Mouse (Mus musculus) lung, embryonic 14.5 days (tissue): ENCODE results near the gene St3gal3. TPM values are rescaled to one million over a fixed set of nuclear protein-coding genes. Genes with fewer than 3 reads are reported as not detected.

Experiments
- ATAC-seq: fragments of 200-750 bp; cut with Nextera tagmentation; 2 replicates; pipeline ENCODE4 v1.8.0; 2017; ENCODE audit warnings: mild to moderate bottlenecking, moderate TSS enrichment, moderate library complexity; ENCODE audit not compliant: insufficient read depth
- DNase-seq: peaks from one replicate; pipeline ENCODE4 v3.0.0-alpha.2; 2015
- H3K27ac ChIP-seq: fragments of 300-500 bp; sonication (generic); 2 replicates; pipeline ENCODE4 v1.5.1; 2014; ENCODE audit warnings: low read depth, mild to moderate bottlenecking, moderate library complexity
- H3K27me3 ChIP-seq: fragments of 300-500 bp; sonication (generic); 2 replicates; pipeline ENCODE4 v1.6.1; 2014; ENCODE audit warnings: low read length, control low read depth; ENCODE audit not compliant: insufficient read depth
- H3K36me3 ChIP-seq: fragments of 300-500 bp; sonication (generic); 2 replicates; pipeline ENCODE4 v1.6.1; 2014; ENCODE audit warnings: control low read depth; ENCODE audit not compliant: insufficient read depth
- H3K4me1 ChIP-seq: fragments of 300-500 bp; sonication (generic); 2 replicates; pipeline ENCODE4 v1.6.1; 2014; ENCODE audit warnings: antibody characterized with exemption, control low read depth; ENCODE audit not compliant: insufficient read depth
- H3K4me2 ChIP-seq: fragments of 300-500 bp; sonication (generic); 2 replicates; pipeline ENCODE4 v1.6.1; 2014; ENCODE audit warnings: mild to moderate bottlenecking
- H3K4me3 ChIP-seq: fragments of 300-500 bp; sonication (generic); 2 replicates; pipeline ENCODE4 v1.5.1; 2014; ENCODE audit warnings: low read depth, low read length
- H3K9ac ChIP-seq: fragments of 300-500 bp; sonication (generic); 2 replicates; pipeline ENCODE4 v1.6.1; 2014
- H3K9me3 ChIP-seq: fragments of 300-500 bp; sonication (generic); 2 replicates; pipeline ENCODE4 v1.6.1; 2016; ENCODE audit warnings: low read depth, low read length, control low read depth
- CTCF ChIP-seq: IDR thresholded peaks from 2 replicates; pipeline ENCODE4 v1.5.1; 2016; ENCODE audit warnings: antibody characterized with exemption, low read depth
- WGBS: fragments of 180-500 bp; shearing (Covaris S2); extraction: QIAGEN DNeasy Blood & Tissue Kit; methylation state at CpG from one replicate; pipeline ENCODE4 v1.1.7; 2014; 5-methylcytosine and 5-hydroxymethylcytosine counted together
- polyA plus RNA-seq: library from polyadenylated mRNA; unstranded; fragments of >200 nt; fragmentation: Nextera tagmentation; extraction: Ambion mirVana; gene quantifications from 2 replicates; pipeline ENCODE4 v1.2.1, GENCODE M21; 2014

Gene St3gal3
- polyA plus RNA-seq, 1 experiment from 2014 or later, result 6.3 TPM

DNA sequence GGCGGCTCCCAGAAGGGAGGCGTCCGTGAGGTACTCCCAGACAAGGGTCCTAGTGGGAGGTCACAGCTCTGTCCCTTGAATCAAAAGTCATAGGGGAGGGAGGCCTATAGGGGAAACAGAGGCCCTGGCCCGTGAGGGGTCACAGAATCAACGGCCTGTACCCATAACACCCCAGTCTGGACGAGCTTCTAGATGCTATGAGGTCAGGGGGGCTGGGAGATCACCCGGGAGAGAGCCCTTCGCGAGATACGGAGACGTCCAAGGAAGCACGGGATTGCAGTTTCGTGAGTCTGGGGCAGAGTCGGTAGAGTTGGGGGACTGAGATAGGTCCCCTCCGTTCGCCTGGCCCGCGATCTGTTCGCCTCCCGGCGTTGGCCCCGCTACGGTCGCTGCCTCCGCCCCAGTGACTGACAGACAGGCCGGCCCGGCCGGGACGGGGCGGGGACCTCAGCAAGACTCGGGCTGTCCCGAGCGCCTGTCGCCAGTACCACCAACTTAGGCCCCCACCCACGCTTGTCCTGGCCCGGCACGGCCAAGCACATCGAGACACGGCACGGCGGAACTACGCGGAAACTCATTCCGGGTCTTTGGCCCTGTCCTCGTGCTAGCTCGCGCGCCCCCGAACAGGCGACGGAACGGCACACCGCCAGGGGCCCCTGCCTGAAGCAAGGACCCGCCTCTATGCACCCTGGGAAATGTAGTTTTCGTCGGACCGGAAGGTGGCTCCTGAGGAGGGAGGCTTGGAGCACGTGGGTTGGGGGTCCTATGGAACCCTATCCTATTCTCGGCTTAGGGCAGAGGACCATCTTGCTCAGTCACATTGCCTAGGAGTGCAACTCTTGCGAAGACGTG is 219.9 kb downstream of the St3gal3 start, which contains the start of gene Ipo13:
Ipo13 (minus strand) TSS at position 409 of the 852 bp plus-strand sequence.
- ATAC-seq (peak; percentile 95), DNase-seq (peak; percentile 97)
- WGBS, result under 1% methylated on average over 61 of the region's 61 CpGs
- Histone ChIP-seq H3K9me3 (no peaks in the 10 kb centered on the region), H3K27ac (peak within 1 kb of the TSS; percentile 89), H3K36me3 (peaks cover 22% of the 10 kb centered on the region), H3K4me1 (peaks cover 19% of the 10 kb centered on the region), H3K4me3 (peak within 1 kb of the TSS; percentile 81), H3K4me2 (peak within 1 kb of the TSS; percentile 99), H3K27me3 (no peaks in the 10 kb centered on the region), H3K9ac (peak within 1 kb of the TSS; percentile 75)
- peak; percentile 58 for TF ChIP-seq CTCF

DNA sequence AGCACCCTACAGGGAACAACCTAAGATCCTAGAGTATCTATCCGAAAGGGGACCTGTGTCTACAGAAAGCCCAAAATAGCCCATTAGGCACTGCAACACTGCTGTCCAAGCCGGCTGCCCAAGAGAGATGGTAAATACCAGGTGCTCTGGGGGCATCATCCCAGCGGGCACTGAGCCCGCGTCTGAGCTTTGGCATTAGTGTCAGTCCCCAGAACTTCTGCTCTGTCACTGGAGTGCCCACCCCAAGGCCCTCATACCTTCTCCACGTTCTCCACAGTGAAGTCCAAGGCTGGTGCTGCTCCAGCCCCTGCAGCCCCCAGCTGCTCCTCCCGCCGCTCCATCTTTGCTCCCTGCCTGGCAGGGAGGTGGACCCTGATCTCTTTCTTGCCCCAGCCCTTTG is 220.7 kb downstream of the St3gal3 start:
- Histone ChIP-seq H3K36me3 (peaks cover 22% of the 10 kb centered on the region), H3K9me3 (no peaks in the 10 kb centered on the region), H3K27ac (no peak overlapping the region), H3K9ac (peak overlapping the region; percentile 75), H3K4me2 (peak overlapping the region; percentile 99), H3K4me1 (peaks cover 19% of the 10 kb centered on the region), H3K27me3 (no peaks in the 10 kb centered on the region), H3K4me3 (peak overlapping the region; percentile 81)
- no peak for TF ChIP-seq CTCF
- ATAC-seq (no peak), DNase-seq (no peak)
- 20% methylated on average over 8 of the region's 8 CpGs for WGBS

DNA sequence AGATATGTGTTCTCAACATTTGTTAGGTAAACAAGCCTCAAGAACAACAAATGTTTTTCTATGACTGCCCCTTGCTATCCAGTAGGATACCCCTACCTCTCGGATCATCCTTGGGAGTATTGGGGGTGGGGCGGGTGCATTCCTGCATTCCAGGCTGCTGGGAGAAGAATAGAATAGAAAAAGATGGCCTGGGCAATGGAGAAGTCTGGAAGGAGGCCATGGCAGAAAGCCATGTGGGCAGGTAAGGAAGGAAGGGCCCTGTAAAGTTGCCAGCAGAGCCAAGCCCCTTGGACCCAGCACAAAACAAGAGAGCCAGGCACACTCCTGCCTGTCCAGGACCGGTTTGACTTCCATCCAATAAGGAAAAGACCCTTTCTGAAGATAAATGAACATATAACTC is 221.3 kb downstream of the St3gal3 start:
- Histone ChIP-seq H3K27me3 (no peaks in the 10 kb centered on the region), H3K4me2 (peak overlapping the region; percentile 99), H3K9ac (peak overlapping the region; percentile 75; the same call in 1 of the 2 replicates), H3K9me3 (no peaks in the 10 kb centered on the region), H3K4me1 (peaks cover 19% of the 10 kb centered on the region), H3K36me3 (peaks cover 22% of the 10 kb centered on the region), H3K4me3 (peak overlapping the region; percentile 81), H3K27ac (no peak overlapping the region)
- WGBS, result 48% methylated on average over 3 of the region's 3 CpGs
- ATAC-seq (no peak), DNase-seq (peak; percentile 51)
- no peak for TF ChIP-seq CTCF

DNA sequence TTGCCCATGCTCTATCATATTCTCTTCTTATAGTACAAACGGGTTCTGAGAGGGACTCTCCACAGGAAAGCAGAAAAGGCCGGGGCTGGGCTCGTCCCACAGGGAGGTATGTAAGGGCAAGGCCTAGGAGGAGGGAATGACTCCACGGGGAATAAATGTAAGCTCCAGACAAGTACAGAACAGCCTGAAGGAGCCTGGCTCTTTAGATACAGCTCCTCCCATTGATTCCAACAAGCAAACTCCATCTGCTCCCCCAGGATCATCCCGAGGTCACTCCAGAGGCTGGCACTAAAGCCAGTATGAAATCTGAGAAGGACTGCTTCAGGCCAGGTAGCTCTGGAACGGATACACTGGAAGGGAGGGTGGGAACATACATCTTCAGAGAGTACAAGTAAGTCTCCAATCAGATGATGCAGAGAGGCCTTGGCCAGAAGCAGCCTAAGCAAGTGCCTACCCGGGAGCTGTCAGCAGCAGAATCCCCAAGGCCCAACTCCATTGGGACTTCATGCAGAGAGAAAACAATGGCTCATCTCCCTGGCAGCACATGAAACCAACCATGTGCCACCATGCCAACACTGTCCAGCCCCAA is 221.9 kb downstream of the St3gal3 start:
- H3K4me1 ChIP-seq, result peaks cover 19% of the 10 kb centered on the region
- H3K4me2 ChIP-seq, result peak overlapping the region; percentile 99
- peaks cover 26% of the 10 kb centered on the region for H3K36me3 ChIP-seq
- no peak for ATAC-seq
- DNase-seq, result no peak
- no peak for TF ChIP-seq CTCF
- H3K4me3 ChIP-seq, result 0 out of 2 replicates have a peak overlapping the region, but pooled peaks have one; percentile 81
- H3K9me3 ChIP-seq, result no peaks in the 10 kb centered on the region
- 55% methylated on average over 7 of the region's 7 CpGs for WGBS
- no peak overlapping the region; the same call in 1 of the 2 replicates for H3K9ac ChIP-seq
- no peak overlapping the region for H3K27ac ChIP-seq
- no peaks in the 10 kb centered on the region for H3K27me3 ChIP-seq

DNA sequence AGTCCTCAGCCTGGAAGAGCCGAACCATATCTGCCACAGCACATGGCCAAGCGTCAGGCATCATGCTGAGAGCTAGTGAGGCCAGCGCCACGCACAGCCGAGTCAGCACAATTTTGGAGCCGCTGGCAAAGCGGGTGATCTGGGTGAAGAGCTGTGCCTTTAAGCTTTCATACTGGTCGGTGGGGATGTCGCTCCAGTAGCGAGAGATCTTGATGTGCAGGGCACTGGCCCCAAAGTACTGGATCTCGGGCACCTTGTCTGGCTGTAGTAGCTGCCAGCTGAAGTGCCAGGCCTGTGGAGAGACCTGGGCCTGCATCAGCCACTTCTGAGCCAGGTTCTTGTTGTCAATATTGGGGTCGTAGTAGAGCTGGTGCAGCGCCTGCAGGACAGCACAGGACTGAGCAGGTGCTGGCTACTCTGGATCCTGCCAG is 222.6 kb downstream of the St3gal3 start:
- Histone ChIP-seq H3K27ac (no peak overlapping the region), H3K4me1 (peaks cover 19% of the 10 kb centered on the region), H3K4me2 (no peak overlapping the region), H3K36me3 (peaks cover 30% of the 10 kb centered on the region), H3K4me3 (no peak overlapping the region), H3K27me3 (no peaks in the 10 kb centered on the region), H3K9me3 (no peaks in the 10 kb centered on the region), H3K9ac (no peak overlapping the region)
- ATAC-seq (no peak), DNase-seq (no peak)
- TF ChIP-seq CTCF, result no peak
- 90% methylated on average over 13 of the region's 13 CpGs for WGBS

DNA sequence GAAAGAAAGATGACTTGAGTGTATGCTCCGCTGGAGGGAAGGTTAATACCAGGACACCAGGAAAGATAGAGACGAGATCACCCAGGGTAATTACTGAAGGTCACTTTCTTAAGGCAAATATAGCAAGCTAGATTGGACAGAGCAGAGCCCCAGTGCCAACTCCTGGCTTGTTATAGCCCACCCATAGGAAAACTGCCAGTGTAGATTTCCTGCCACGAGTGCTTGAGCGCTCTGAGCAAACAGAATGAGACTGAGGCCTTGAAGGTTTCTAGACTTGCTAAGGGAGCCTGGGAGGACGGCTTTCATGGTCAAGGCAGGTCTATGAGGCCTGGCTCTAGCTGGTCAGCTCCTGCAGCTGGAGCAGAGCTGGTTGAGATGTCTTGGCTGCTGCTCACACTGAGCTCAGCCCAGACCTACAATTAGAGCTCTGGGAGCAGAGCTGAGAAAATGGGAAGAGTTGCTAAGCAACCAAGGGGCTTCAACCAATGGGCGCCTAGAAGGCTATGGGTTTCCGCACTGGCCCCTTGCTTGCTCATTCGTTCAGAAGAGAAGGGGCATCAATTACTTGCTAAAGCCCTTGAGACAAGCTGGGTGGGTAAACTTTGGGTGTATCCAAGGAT is 225.8 kb downstream of the St3gal3 start:
- Histone ChIP-seq H3K27ac (no peak overlapping the region), H3K9me3 (no peaks in the 10 kb centered on the region), H3K9ac (no peak overlapping the region), H3K4me2 (no peak overlapping the region), H3K4me1 (peaks cover 16% of the 10 kb centered on the region), H3K27me3 (no peaks in the 10 kb centered on the region), H3K36me3 (peaks cover 57% of the 10 kb centered on the region), H3K4me3 (no peak overlapping the region)
- 74% methylated on average over 8 of the region's 8 CpGs for WGBS
- DNase-seq (no peak), ATAC-seq (no peak)
- no peak for TF ChIP-seq CTCF
